Mouse (Mus musculus): ENCODE measurements around the gene Nphp1. TPM values are rescaled to one million over a fixed set of nuclear protein-coding genes. Genes with fewer than 3 reads are reported as not detected.

The Nphp1 gene
- polyA plus RNA-seq, 1 experiment from 2014 or later: 11.8 TPM

- H3K27me3 ChIP-seq (replicated peaks): no peaks in the 10 kb centered on the region
- no peaks in the 10 kb centered on the region for H3K9me3 ChIP-seq (replicated peaks)
- no peaks in the 10 kb centered on the region for H3K36me3 ChIP-seq
- 89% methylated on average over 3 of the region's 3 CpGs for WGBS
- H3K9ac ChIP-seq (replicated peaks): no peak overlapping the region
- ATAC-seq (ENCODE audit: low FRiP score): no peak
- no peak overlapping the region for H3K27ac ChIP-seq (replicated peaks)
- H3K4me1 ChIP-seq: no peaks in the 10 kb centered on the region
- H3K4me3 ChIP-seq (replicated peaks): no peak overlapping the region
- H3K4me2 ChIP-seq: no peak overlapping the region
Measured at GRCm38 (mm10) chr2:127742637-127743036, 46.1 kb downstream of the Nphp1 start.

GRCm38 (mm10) chr2:127740756-127741519 is 47.8 kb downstream of the Nphp1 start:
- 81% methylated on average over 9 of the region's 9 CpGs for WGBS
- no peaks in the 10 kb centered on the region for H3K4me1 ChIP-seq
- no peak overlapping the region for H3K4me3 ChIP-seq (replicated peaks)
- no peak overlapping the region for H3K9ac ChIP-seq (replicated peaks)
- H3K36me3 ChIP-seq: no peaks in the 10 kb centered on the region
- H3K27me3 ChIP-seq (replicated peaks): no peaks in the 10 kb centered on the region
- no peak for ATAC-seq (ENCODE audit: low FRiP score)
- no peaks in the 10 kb centered on the region for H3K9me3 ChIP-seq (replicated peaks)
- no peak overlapping the region for H3K4me2 ChIP-seq
- H3K27ac ChIP-seq (replicated peaks): no peak overlapping the region

GRCm38 (mm10) chr2:127737885-127738284 is 50.8 kb downstream of the Nphp1 start:
- Histone ChIP-seq H3K4me2 (no peak overlapping the region), H3K36me3 (no peaks in the 10 kb centered on the region), H3K9me3 (replicated peaks) (no peaks in the 10 kb centered on the region), H3K27me3 (replicated peaks) (no peaks in the 10 kb centered on the region), H3K9ac (replicated peaks) (no peak overlapping the region), H3K4me3 (replicated peaks) (no peak overlapping the region), H3K4me1 (no peaks in the 10 kb centered on the region), H3K27ac (replicated peaks) (no peak overlapping the region)
- 83% methylated on average over 3 of the region's 3 CpGs for WGBS
- no peak for ATAC-seq (ENCODE audit: low FRiP score)

- H3K4me1 ChIP-seq: no peaks in the 10 kb centered on the region
- H3K9me3 ChIP-seq (replicated peaks): no peaks in the 10 kb centered on the region
- no peaks in the 10 kb centered on the region for H3K27me3 ChIP-seq (replicated peaks)
- WGBS: 88% methylated on average over 6 of the region's 6 CpGs
- H3K36me3 ChIP-seq: no peaks in the 10 kb centered on the region
- H3K4me3 ChIP-seq (replicated peaks): no peak overlapping the region
- no peak overlapping the region for H3K9ac ChIP-seq (replicated peaks)
- H3K4me2 ChIP-seq: no peak overlapping the region
- H3K27ac ChIP-seq (replicated peaks): no peak overlapping the region
- ATAC-seq (ENCODE audit: low FRiP score): no peak
Measured at GRCm38 (mm10) chr2:127736631-127737209, 52.0 kb downstream of the Nphp1 start.

GRCm38 (mm10) chr2:127735512-127736145 is 53.1 kb downstream of the Nphp1 start:
- Histone ChIP-seq H3K27ac (replicated peaks) (no peak overlapping the region), H3K9me3 (replicated peaks) (no peaks in the 10 kb centered on the region), H3K9ac (replicated peaks) (no peak overlapping the region), H3K4me3 (replicated peaks) (no peak overlapping the region), H3K36me3 (no peaks in the 10 kb centered on the region), H3K4me2 (no peak overlapping the region), H3K4me1 (no peaks in the 10 kb centered on the region), H3K27me3 (replicated peaks) (peaks cover 3% of the 10 kb centered on the region; the same call in 1 of the 2 replicates)
- no peak for ATAC-seq (ENCODE audit: low FRiP score)
- WGBS: 65% methylated on average over 9 of the region's 9 CpGs

GRCm38 (mm10) chr2:127734889-127735288 is 53.8 kb downstream of the Nphp1 start:
- Histone ChIP-seq H3K9me3 (replicated peaks) (no peaks in the 10 kb centered on the region), H3K27me3 (replicated peaks) (peaks cover 10% of the 10 kb centered on the region; the same call in 1 of the 2 replicates), H3K36me3 (no peaks in the 10 kb centered on the region), H3K4me1 (peaks cover 2% of the 10 kb centered on the region; the same call in 1 of the 2 replicates), H3K27ac (replicated peaks) (no peak overlapping the region), H3K9ac (replicated peaks) (no peak overlapping the region), H3K4me3 (replicated peaks) (no peak overlapping the region), H3K4me2 (no peak overlapping the region)
- no peak for ATAC-seq (ENCODE audit: low FRiP score)
- 75% methylated on average over 5 of the region's 5 CpGs for WGBS

GRCm38 (mm10) chr2:127730301-127730997 is 58.2 kb downstream of the Nphp1 start:
- no peak for ATAC-seq (ENCODE audit: low FRiP score)
- Histone ChIP-seq H3K4me1 (peaks cover 7% of the 10 kb centered on the region; the same call in 1 of the 2 replicates), H3K4me2 (no peak overlapping the region), H3K36me3 (no peaks in the 10 kb centered on the region), H3K9ac (replicated peaks) (no peak overlapping the region), H3K27me3 (replicated peaks) (peaks cover 22% of the 10 kb centered on the region), H3K9me3 (replicated peaks) (no peaks in the 10 kb centered on the region), H3K4me3 (replicated peaks) (no peak overlapping the region), H3K27ac (replicated peaks) (no peak overlapping the region)
- 47% methylated on average over 7 of the region's 7 CpGs for WGBS

- no peak for ATAC-seq (ENCODE audit: low FRiP score)
- Histone ChIP-seq H3K9me3 (replicated peaks) (no peaks in the 10 kb centered on the region), H3K36me3 (no peaks in the 10 kb centered on the region), H3K27me3 (replicated peaks) (peaks cover 22% of the 10 kb centered on the region), H3K9ac (replicated peaks) (no peak within 1 kb of the TSS), H3K4me1 (peaks cover 7% of the 10 kb centered on the region; the same call in 1 of the 2 replicates), H3K4me2 (peak within 1 kb of the TSS; percentile 43), H3K4me3 (replicated peaks) (peak within 1 kb of the TSS; percentile 3; the same call in 1 of the 2 replicates), H3K27ac (replicated peaks) (no peak within 1 kb of the TSS)
- WGBS: 2% methylated on average over 26 of the region's 26 CpGs
Measured at GRCm38 (mm10) chr2:127729671-127730070, 59.0 kb downstream of the Nphp1 start, which contains the start of gene Mall. TSS of gene Mall (minus strand) at chr2:127729932.

- ATAC-seq (ENCODE audit: low FRiP score): no peak
- Histone ChIP-seq H3K27me3 (replicated peaks) (peaks cover 22% of the 10 kb centered on the region), H3K4me2 (no peak overlapping the region), H3K9me3 (replicated peaks) (no peaks in the 10 kb centered on the region), H3K9ac (replicated peaks) (no peak overlapping the region), H3K4me3 (replicated peaks) (no peak overlapping the region), H3K27ac (replicated peaks) (no peak overlapping the region), H3K36me3 (no peaks in the 10 kb centered on the region), H3K4me1 (peaks cover 7% of the 10 kb centered on the region; the same call in 1 of the 2 replicates)
- WGBS: 33% methylated on average over 15 of the region's 15 CpGs
Measured at GRCm38 (mm10) chr2:127728661-127729450, 59.8 kb downstream of the Nphp1 start.

GRCm38 (mm10) chr2:127728146-127728545 is 60.6 kb downstream of the Nphp1 start:
- no peak for ATAC-seq (ENCODE audit: low FRiP score)
- H3K9me3 ChIP-seq (replicated peaks): no peaks in the 10 kb centered on the region

GRCm38 (mm10) chr2:127723193-127723592 is 65.5 kb downstream of the Nphp1 start:
- Histone ChIP-seq H3K4me3 (replicated peaks) (no peak overlapping the region), H3K9ac (replicated peaks) (no peak overlapping the region), H3K27me3 (replicated peaks) (no peaks in the 10 kb centered on the region), H3K36me3 (no peaks in the 10 kb centered on the region), H3K27ac (replicated peaks) (no peak overlapping the region), H3K9me3 (replicated peaks) (no peaks in the 10 kb centered on the region), H3K4me2 (no peak overlapping the region), H3K4me1 (no peaks in the 10 kb centered on the region)
- WGBS: 62% methylated on average over 4 of the region's 4 CpGs
- no peak for ATAC-seq (ENCODE audit: low FRiP score)

More at GRCm38 (mm10) chr2:127728146-127728545, 60.6 kb downstream of the Nphp1 start:
- H3K4me3 ChIP-seq (replicated peaks): no peak overlapping the region
- H3K4me1 ChIP-seq: peaks cover 7% of the 10 kb centered on the region; the same call in 1 of the 2 replicates
- H3K36me3 ChIP-seq: no peaks in the 10 kb centered on the region
- no peak overlapping the region for H3K27ac ChIP-seq (replicated peaks)
- H3K27me3 ChIP-seq (replicated peaks): peaks cover 22% of the 10 kb centered on the region
- H3K9ac ChIP-seq (replicated peaks): no peak overlapping the region
- 85% methylated on average over 6 of the region's 6 CpGs for WGBS
- no peak overlapping the region for H3K4me2 ChIP-seq

All from neural tube, embryonic 15.5 days (tissue).